15 mouse cellular contexts compared by ENCODE assay signal in genomic region chr2:22627819-22628432, GRCm38 (mm10). TPM values are rescaled to one million over a fixed set of nuclear protein-coding genes. Genes with fewer than 3 reads are reported as not detected.
DNase-seq lines count a peak whose midpoint lies in the region; ATAC-seq lines count a peak whose summit lies in the region.
"Had no signal": no experiment of that assay in that cellular context is flagged by ENCODE, and none has a peak within 500 bp of the region (broad histone marks: within the 10 kb centered on the region; RNA-seq: fewer than 3 reads in every experiment).

No protein-coding gene starts in this region.

- peak overlapping the region; percentile 11; the same call in 1 of the 2 replicates for H3K4me2 ChIP-seq in forebrain, embryonic 11.5 days (ENCODE audit: low read depth, low read length, severe bottlenecking)
- H3K4me2 ChIP-seq in hindbrain, embryonic 16.5 days (ENCODE audit: low read length): peak overlapping the region; percentile 84
- H3K4me2 ChIP-seq in midbrain, embryonic 16.5 days (ENCODE audit: low read length): peak overlapping the region; percentile 76
- H3K4me2 ChIP-seq: lung, embryonic 15.5 days had no signal

- peaks cover 33% of the 10 kb centered on the region for H3K27me3 ChIP-seq in forebrain, embryonic 11.5 days (ENCODE audit: control insufficient read depth, insufficient read depth, low read length)
- H3K27me3 ChIP-seq in forebrain, embryonic 10.5 days (ENCODE audit: poor library complexity, severe bottlenecking): peaks cover 62% of the 10 kb centered on the region
- H3K27me3 ChIP-seq in hindbrain, embryonic 16.5 days (replicated peaks; ENCODE audit: control insufficient read depth, insufficient read depth, low read length): peaks cover 8% of the 10 kb centered on the region
- peaks cover 13% of the 10 kb centered on the region for H3K27me3 ChIP-seq in midbrain, embryonic 16.5 days (ENCODE audit: control insufficient read depth, insufficient read depth, low read depth, low read length)

- H3K9ac ChIP-seq in forebrain, embryonic 11.5 days (ENCODE audit: low read length): no peak overlapping the region
- peak overlapping the region; percentile 23 for H3K9ac ChIP-seq in hindbrain, embryonic 16.5 days (ENCODE audit: low read depth, low read length)
- peak overlapping the region; percentile 59 for H3K9ac ChIP-seq in midbrain, embryonic 16.5 days (ENCODE audit: low read depth, low read length)
- H3K9ac ChIP-seq: lung, embryonic 15.5 days had no signal

- no peak for DNase-seq in forebrain, embryonic 11.5 days (ENCODE audit: low spot score)
- DNase-seq in forebrain, embryonic 10.5 days (ENCODE audit: extremely low spot score, low spot score): no peak
- DNase-seq in c-Kit-positive CD71-positive TER-119-positive erythroid progenitor cells, embryonic 14.5 days (ENCODE audit: low spot score): peak; percentile 9
- DNase-seq in cerebellum, adult 9-11 months: no peak
- DNase-seq in lung, postnatal 10 days: no peak
- no peak for DNase-seq in kidney, postnatal 10 days
- DNase-seq: adrenal gland, postnatal 10 days; heart, adult 11 months; heart, postnatal 36 days; kidney, adult 9 months; left cerebral cortex, postnatal 4 days had no signal

- H3K27ac ChIP-seq in forebrain, embryonic 11.5 days (ENCODE audit: low read depth, low read length): no peak overlapping the region
- H3K27ac ChIP-seq in forebrain, embryonic 10.5 days: no peak overlapping the region
- peak overlapping the region; percentile 62 for H3K27ac ChIP-seq in hindbrain, embryonic 16.5 days (ENCODE audit: low read depth, low read length)
- peak overlapping the region; percentile 88 for H3K27ac ChIP-seq in midbrain, embryonic 16.5 days (ENCODE audit: low read length)
- H3K27ac ChIP-seq: lung, embryonic 15.5 days had no signal

- WGBS in forebrain, embryonic 11.5 days: 25% methylated on average over 5 of the region's 5 CpGs
- 28% methylated on average over 5 of the region's 5 CpGs for WGBS in forebrain, embryonic 10.5 days
- WGBS in hindbrain, embryonic 16.5 days: 15% methylated on average over 5 of the region's 5 CpGs
- WGBS in midbrain, embryonic 16.5 days: 21% methylated on average over 5 of the region's 5 CpGs

- peaks cover 8% of the 10 kb centered on the region for H3K4me1 ChIP-seq in forebrain, embryonic 11.5 days (replicated peaks; ENCODE audit: control insufficient read depth, insufficient read depth, low read length)
- peaks cover 10% of the 10 kb centered on the region for H3K4me1 ChIP-seq in forebrain, embryonic 10.5 days
- peaks cover 8% of the 10 kb centered on the region; the same call in 1 of the 2 replicates for H3K4me1 ChIP-seq in hindbrain, embryonic 16.5 days (ENCODE audit: control insufficient read depth, insufficient read depth, low read depth, low read length)
- H3K4me1 ChIP-seq in midbrain, embryonic 16.5 days (ENCODE audit: control insufficient read depth, insufficient read depth, low read length): no peaks in the 10 kb centered on the region

- H3K4me3 ChIP-seq in forebrain, embryonic 11.5 days (ENCODE audit: low read depth, low read length): no peak overlapping the region
- H3K4me3 ChIP-seq in forebrain, embryonic 10.5 days: no peak overlapping the region
- peak overlapping the region; percentile 22 for H3K4me3 ChIP-seq in hindbrain, embryonic 16.5 days (ENCODE audit: low read length)
- H3K4me3 ChIP-seq in midbrain, embryonic 16.5 days (ENCODE audit: low read depth, low read length): peak overlapping the region; percentile 58
- H3K4me3 ChIP-seq: lung, embryonic 15.5 days had no signal

- no peaks in the 10 kb centered on the region for H3K9me3 ChIP-seq in forebrain, embryonic 11.5 days (ENCODE audit: control insufficient read depth, low read length)
- H3K9me3 ChIP-seq in forebrain, embryonic 10.5 days: no peaks in the 10 kb centered on the region
- no peaks in the 10 kb centered on the region for H3K9me3 ChIP-seq in hindbrain, embryonic 16.5 days (ENCODE audit: control insufficient read depth, low read length)
- no peaks in the 10 kb centered on the region for H3K9me3 ChIP-seq in midbrain, embryonic 16.5 days (replicated peaks; ENCODE audit: control insufficient read depth, low read length, poor library complexity, severe bottlenecking)
- H3K9me3 ChIP-seq: lung, embryonic 15.5 days had no signal

- no peaks in the 10 kb centered on the region for H3K36me3 ChIP-seq in forebrain, embryonic 11.5 days (ENCODE audit: control insufficient read depth, insufficient read depth, low read length)
- no peaks in the 10 kb centered on the region for H3K36me3 ChIP-seq in forebrain, embryonic 10.5 days (replicated peaks)
- no peaks in the 10 kb centered on the region for H3K36me3 ChIP-seq in hindbrain, embryonic 16.5 days (ENCODE audit: control insufficient read depth, insufficient read depth, low read length)
- H3K36me3 ChIP-seq in midbrain, embryonic 16.5 days (ENCODE audit: control insufficient read depth, insufficient read depth, low read length): no peaks in the 10 kb centered on the region
- H3K36me3 ChIP-seq: lung, embryonic 15.5 days had no signal

- ATAC-seq in forebrain, embryonic 11.5 days (replicated peaks; ENCODE audit: low FRiP score): no peak
- ATAC-seq in hindbrain, embryonic 16.5 days: peak; percentile 50; the same call in 1 of the 2 replicates
- 0 out of 2 replicates have a peak, but pooled peaks have one; percentile 21 for ATAC-seq in midbrain, embryonic 16.5 days

RNA-seq across cellular contexts. Expression of gene Gad2, which starts 5.9 kb away (rescaled TPM):
- polyA plus RNA-seq in forebrain, embryonic 11.5 days (2014; fragmentation: Nextera tagmentation; extraction: Ambion mirVana): 29.6 and 29.9 TPM in 2 replicates
- polyA plus RNA-seq in forebrain, embryonic 10.5 days (2016; fragmentation: Nextera tagmentation; extraction: Ambion mirVana): 4.8 and 7.0 TPM in 2 replicates
- 41.1 and 42.3 TPM in 2 replicates for polyA plus RNA-seq in hindbrain, embryonic 16.5 days (2015; fragmentation: Nextera tagmentation; extraction: Ambion mirVana)
- 64.1 TPM in 2 replicates for polyA plus RNA-seq in midbrain, embryonic 16.5 days (2015; fragmentation: Nextera tagmentation; extraction: Ambion mirVana)
- polyA plus RNA-seq: spleen, adult 2 months had no signal

Comparison
In these comparisons a context has a peak if more than half of its experiments do, and no peak if none do; other contexts are left out.
1. H3K27ac ChIP-seq: peak in hindbrain, embryonic 16.5 days (single experiment) and midbrain, embryonic 16.5 days (single experiment); none in forebrain, embryonic 11.5 days (single experiment) and forebrain, embryonic 10.5 days (single experiment).
2. H3K4me2 ChIP-seq: peak in every context shown above with its lines; median percentile 84 in hindbrain, embryonic 16.5 days; 76 in midbrain, embryonic 16.5 days; 11 in forebrain, embryonic 11.5 days.
3. H3K4me3 ChIP-seq: peak in hindbrain, embryonic 16.5 days (single experiment) and midbrain, embryonic 16.5 days (single experiment); none in forebrain, embryonic 11.5 days (single experiment) and forebrain, embryonic 10.5 days (single experiment).